Mouse (Mus musculus): ENCODE data around the gene Hist1h1b. TPM values are rescaled to one million over a fixed set of nuclear protein-coding genes. Genes with fewer than 3 reads are reported as not detected.
A peak's percentile ranks its signal among the peaks of the same experiment; 100 is the strongest.
"Not testable (repeated sequence)": the region's sequence is repeated elsewhere in the genome, so short reads cannot be mapped to it uniquely, and the experiment has no call there.

Gene Hist1h1b
- polyA plus RNA-seq, 1 experiment, result 2.3 TPM

GRCm38 (mm10) chr13:21778814-21779766, 1.3 kb downstream of the Hist1h1b start:
- H3K36me3 ChIP-seq (ENCODE audit: control insufficient read depth, insufficient read depth, low read length), result no peaks in the 10 kb centered on the region
- peak overlapping the region; percentile 91 for H3K27ac ChIP-seq (ENCODE audit: insufficient read depth, low read length)
- 2% methylated on average over 33 of the region's 33 CpGs for WGBS
- H3K27me3 ChIP-seq (ENCODE audit: control insufficient read depth, insufficient read depth, low read length), result no peaks in the 10 kb centered on the region
- no peaks in the 10 kb centered on the region; the same call in 1 of the 2 replicates for H3K4me1 ChIP-seq (ENCODE audit: control insufficient read depth, insufficient read depth, insufficient read length)
- DNase-seq (ENCODE audit: low read depth in 1 of 2, low spot score in 2 of 2), result peak; percentile 63 to 89
- H3K4me3 ChIP-seq (ENCODE audit: extremely low read depth, insufficient read depth, insufficient read length), result peak overlapping the region; percentile 77
- TF ChIP-seq POLR2A (IDR thresholded peaks at IDR 0.05; ENCODE audit: low read depth, low read length), result peak; percentile 10; the same call in 1 of the 2 replicates
- TF ChIP-seq CTCF (IDR thresholded peaks at IDR 0.05; ENCODE audit: extremely low read depth, insufficient read depth, insufficient read length, insufficient replicate concordance), result no peak

GRCm38 (mm10) chr13:21755707-21756106, 24.7 kb downstream of the Hist1h1b start:
- Histone ChIP-seq H3K27ac (ENCODE audit: insufficient read depth, low read length) (no peak overlapping the region), H3K4me1 (ENCODE audit: control insufficient read depth, insufficient read depth, insufficient read length) (peaks cover 7% of the 10 kb centered on the region; the same call in 1 of the 2 replicates), H3K4me3 (ENCODE audit: extremely low read depth, insufficient read depth, insufficient read length) (no peak overlapping the region), H3K27me3 (ENCODE audit: control insufficient read depth, insufficient read depth, low read length) (no peaks in the 10 kb centered on the region), H3K36me3 (ENCODE audit: control insufficient read depth, insufficient read depth, low read length) (no peaks in the 10 kb centered on the region)
- TF ChIP-seq CTCF (IDR thresholded peaks at IDR 0.05; ENCODE audit: extremely low read depth, insufficient read depth, insufficient read length, insufficient replicate concordance) (no peak), POLR2A (IDR thresholded peaks at IDR 0.05; ENCODE audit: low read depth, low read length) (no peak)
- no peak for DNase-seq (ENCODE audit: low read depth in 1 of 2, low spot score in 2 of 2)
- WGBS, result 35% methylated on average over 1 of the region's 1 CpGs

- WGBS, result under 1% methylated on average over 20 of the region's 26 CpGs
- DNase-seq (ENCODE audit: low read depth in 1 of 2, low spot score in 2 of 2), result peak in 1 of 2 experiments; percentile 38
- Histone ChIP-seq H3K27ac (ENCODE audit: insufficient read depth, low read length) (peak overlapping the region; percentile 91), H3K4me3 (ENCODE audit: extremely low read depth, insufficient read depth, insufficient read length) (peak overlapping the region; percentile 40)
- not testable (repeated sequence) for H3K27me3 ChIP-seq (ENCODE audit: control insufficient read depth, insufficient read depth, low read length); H3K4me1 ChIP-seq (ENCODE audit: control insufficient read depth, insufficient read depth, insufficient read length); H3K36me3 ChIP-seq (ENCODE audit: control insufficient read depth, insufficient read depth, low read length)
Measured at GRCm38 (mm10) chr13:21754294-21755001, 26.0 kb downstream of the Hist1h1b start.

GRCm38 (mm10) chr13:21753524-21754285, 26.7 kb downstream of the Hist1h1b start, which contains the start of the genes Hist1h2ak and Hist1h2bn:
Gene Hist1h2ak (minus strand): TSS chr13:21753827.
Gene Hist1h2bn (plus strand): TSS chr13:21754123.
- H3K27me3 ChIP-seq (ENCODE audit: control insufficient read depth, insufficient read depth, low read length); H3K36me3 ChIP-seq (ENCODE audit: control insufficient read depth, insufficient read depth, low read length); H3K4me1 ChIP-seq (ENCODE audit: control insufficient read depth, insufficient read depth, insufficient read length): not testable (repeated sequence)
- Histone ChIP-seq H3K4me3 (ENCODE audit: extremely low read depth, insufficient read depth, insufficient read length) (peak within 1 kb of the TSS; percentile 59), H3K27ac (ENCODE audit: insufficient read depth, low read length) (peak within 1 kb of the TSS; percentile 92)
- WGBS, result under 1% methylated on average over 48 of the region's 50 CpGs
- TF ChIP-seq POLR2A (IDR thresholded peaks at IDR 0.05; ENCODE audit: low read depth, low read length), result peak; percentile 50; the same call in 1 of the 2 replicates
- DNase-seq (ENCODE audit: low read depth in 1 of 2, low spot score in 2 of 2), result peak; percentile 60 to 90

DNA sequence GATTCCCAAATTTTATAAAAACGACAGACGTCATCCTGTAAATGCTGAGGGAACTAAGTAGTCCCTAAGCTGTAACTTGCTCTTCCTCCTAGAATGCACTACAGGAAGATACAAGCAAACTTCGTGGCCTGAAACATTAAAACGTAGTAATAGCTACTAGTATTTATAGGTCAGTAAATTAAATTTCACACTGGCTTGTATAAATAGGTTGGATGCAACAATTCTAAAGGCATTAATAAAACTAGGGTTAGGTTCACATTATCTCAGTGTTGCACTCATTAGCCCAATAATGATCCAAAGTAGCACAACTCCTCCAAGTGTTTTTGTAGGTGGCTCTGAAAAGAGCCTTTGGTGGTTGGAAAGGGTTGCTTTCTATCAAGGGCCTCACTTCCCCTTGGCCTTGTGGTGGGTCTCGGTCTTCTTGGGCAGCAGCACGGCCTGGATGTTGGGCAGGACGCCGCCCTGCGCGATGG, 27.3 kb downstream of the Hist1h1b start:
- Histone ChIP-seq H3K27ac (ENCODE audit: insufficient read depth, low read length) (peak overlapping the region; percentile 92), H3K4me1 (ENCODE audit: control insufficient read depth, insufficient read depth, insufficient read length) (peaks cover 9% of the 10 kb centered on the region), H3K27me3 (ENCODE audit: control insufficient read depth, insufficient read depth, low read length) (no peaks in the 10 kb centered on the region), H3K36me3 (ENCODE audit: control insufficient read depth, insufficient read depth, low read length) (no peaks in the 10 kb centered on the region), H3K4me3 (ENCODE audit: extremely low read depth, insufficient read depth, insufficient read length) (peak overlapping the region; percentile 54; the same call in 1 of the 2 replicates)
- TF ChIP-seq CTCF (IDR thresholded peaks at IDR 0.05; ENCODE audit: extremely low read depth, insufficient read depth, insufficient read length, insufficient replicate concordance), result no peak
- no peak for TF ChIP-seq POLR2A (IDR thresholded peaks at IDR 0.05; ENCODE audit: low read depth, low read length)
- 4% methylated on average over 10 of the region's 10 CpGs for WGBS
- no peak for DNase-seq (ENCODE audit: low read depth in 1 of 2, low spot score in 2 of 2)

- Histone ChIP-seq H3K4me1 (ENCODE audit: control insufficient read depth, insufficient read depth, insufficient read length) (peaks cover 9% of the 10 kb centered on the region), H3K4me3 (ENCODE audit: extremely low read depth, insufficient read depth, insufficient read length) (no peak overlapping the region), H3K27me3 (ENCODE audit: control insufficient read depth, insufficient read depth, low read length) (no peaks in the 10 kb centered on the region), H3K36me3 (ENCODE audit: control insufficient read depth, insufficient read depth, low read length) (no peaks in the 10 kb centered on the region), H3K27ac (ENCODE audit: insufficient read depth, low read length) (0 out of 2 replicates have a peak overlapping the region, but pooled peaks have one; percentile 10)
- DNase-seq (ENCODE audit: low read depth in 1 of 2, low spot score in 2 of 2), result no peak
- TF ChIP-seq CTCF (IDR thresholded peaks at IDR 0.05; ENCODE audit: extremely low read depth, insufficient read depth, insufficient read length, insufficient replicate concordance) (no peak), POLR2A (IDR thresholded peaks at IDR 0.05; ENCODE audit: low read depth, low read length) (no peak)
- WGBS, result 63% methylated on average over 3 of the region's 3 CpGs
Measured at GRCm38 (mm10) chr13:21752356-21752755, 28.1 kb downstream of the Hist1h1b start.
